Mouse (Mus musculus): ENCODE measurements around the gene Disc1. TPM values are rescaled to one million over a fixed set of nuclear protein-coding genes. Genes with fewer than 3 reads are reported as not detected.

Disc1 gene
- polyA plus RNA-seq, 1 experiment from 2014 or later, result 0.83 TPM

- 57% methylated on average over 6 of the region's 6 CpGs for WGBS
- H3K27me3 ChIP-seq (ENCODE audit: insufficient read depth, low read length), result no peaks in the 10 kb centered on the region
- H3K4me2 ChIP-seq (ENCODE audit: low read length), result no peak overlapping the region
- no peaks in the 10 kb centered on the region for H3K36me3 ChIP-seq (ENCODE audit: insufficient read depth, low read length)
- H3K4me1 ChIP-seq (replicated peaks; ENCODE audit: insufficient read depth, low read length), result no peaks in the 10 kb centered on the region
- TF ChIP-seq CTCF (IDR thresholded peaks at IDR 0.05; ENCODE audit: low read depth), result no peak
- no peaks in the 10 kb centered on the region for H3K9me3 ChIP-seq (replicated peaks; ENCODE audit: low read length)
- H3K4me3 ChIP-seq (replicated peaks; ENCODE audit: low read depth, low read length), result no peak overlapping the region
- ATAC-seq (replicated peaks; ENCODE audit: low FRiP score, low read depth) (no peak), DNase-seq (ENCODE audit: low spot score) (no peak)
- H3K27ac ChIP-seq, result no peak overlapping the region
- no peak overlapping the region for H3K9ac ChIP-seq (ENCODE audit: low read depth, low read length)
These were observed 15.7 kb downstream of the Disc1 start for GRCm38 (mm10) chr8:125069733-125070132.

GRCm38 (mm10) chr8:125074141-125074540, 20.1 kb downstream of the Disc1 start:
- Histone ChIP-seq H3K4me3 (replicated peaks; ENCODE audit: low read depth, low read length) (no peak overlapping the region), H3K4me1 (replicated peaks; ENCODE audit: insufficient read depth, low read length) (no peaks in the 10 kb centered on the region), H3K4me2 (ENCODE audit: low read length) (no peak overlapping the region), H3K36me3 (ENCODE audit: insufficient read depth, low read length) (no peaks in the 10 kb centered on the region), H3K9ac (ENCODE audit: low read depth, low read length) (no peak overlapping the region), H3K27me3 (ENCODE audit: insufficient read depth, low read length) (no peaks in the 10 kb centered on the region), H3K27ac (no peak overlapping the region), H3K9me3 (replicated peaks; ENCODE audit: low read length) (no peaks in the 10 kb centered on the region)
- ATAC-seq (replicated peaks; ENCODE audit: low FRiP score, low read depth) (no peak), DNase-seq (ENCODE audit: low spot score) (no peak)
- no peak for TF ChIP-seq CTCF (IDR thresholded peaks at IDR 0.05; ENCODE audit: low read depth)
- 92% methylated on average over 10 of the region's 10 CpGs for WGBS

- Histone ChIP-seq H3K4me2 (ENCODE audit: low read length) (no peak overlapping the region), H3K4me1 (replicated peaks; ENCODE audit: insufficient read depth, low read length) (no peaks in the 10 kb centered on the region), H3K9me3 (replicated peaks; ENCODE audit: low read length) (no peaks in the 10 kb centered on the region), H3K9ac (ENCODE audit: low read depth, low read length) (no peak overlapping the region), H3K27ac (no peak overlapping the region), H3K4me3 (replicated peaks; ENCODE audit: low read depth, low read length) (no peak overlapping the region), H3K27me3 (ENCODE audit: insufficient read depth, low read length) (no peaks in the 10 kb centered on the region), H3K36me3 (ENCODE audit: insufficient read depth, low read length) (no peaks in the 10 kb centered on the region)
- 84% methylated on average over 2 of the region's 2 CpGs for WGBS
- no peak for TF ChIP-seq CTCF (IDR thresholded peaks at IDR 0.05; ENCODE audit: low read depth)
- no peak for ATAC-seq (replicated peaks; ENCODE audit: low FRiP score, low read depth)
- DNase-seq (ENCODE audit: low spot score), result no peak
These were observed 20.6 kb downstream of the Disc1 start for GRCm38 (mm10) chr8:125074581-125074980.

- H3K4me1 ChIP-seq (replicated peaks; ENCODE audit: insufficient read depth, low read length), result no peaks in the 10 kb centered on the region
- DNase-seq (ENCODE audit: low spot score), result no peak
- H3K4me3 ChIP-seq (replicated peaks; ENCODE audit: low read depth, low read length), result no peak overlapping the region
- no peak for ATAC-seq (replicated peaks; ENCODE audit: low FRiP score, low read depth)
- no peak overlapping the region for H3K4me2 ChIP-seq (ENCODE audit: low read length)
- no peaks in the 10 kb centered on the region for H3K9me3 ChIP-seq (replicated peaks; ENCODE audit: low read length)
- no peaks in the 10 kb centered on the region for H3K36me3 ChIP-seq (ENCODE audit: insufficient read depth, low read length)
- H3K27ac ChIP-seq, result no peak overlapping the region
- no peak for TF ChIP-seq CTCF (IDR thresholded peaks at IDR 0.05; ENCODE audit: low read depth)
- no peaks in the 10 kb centered on the region for H3K27me3 ChIP-seq (ENCODE audit: insufficient read depth, low read length)
- 80% methylated on average over 4 of the region's 4 CpGs for WGBS
- H3K9ac ChIP-seq (ENCODE audit: low read depth, low read length), result no peak overlapping the region
These were observed 21.4 kb downstream of the Disc1 start for GRCm38 (mm10) chr8:125075389-125075788.

GRCm38 (mm10) chr8:125077326-125077725, 23.3 kb downstream of the Disc1 start:
- H3K36me3 ChIP-seq (ENCODE audit: insufficient read depth, low read length), result no peaks in the 10 kb centered on the region
- H3K4me2 ChIP-seq (ENCODE audit: low read length), result no peak overlapping the region
- no peaks in the 10 kb centered on the region for H3K9me3 ChIP-seq (replicated peaks; ENCODE audit: low read length)
- WGBS, result 81% methylated on average over 8 of the region's 8 CpGs
- no peak overlapping the region for H3K9ac ChIP-seq (ENCODE audit: low read depth, low read length)
- ATAC-seq (replicated peaks; ENCODE audit: low FRiP score, low read depth), result no peak
- H3K4me3 ChIP-seq (replicated peaks; ENCODE audit: low read depth, low read length), result no peak overlapping the region
- no peak for TF ChIP-seq CTCF (IDR thresholded peaks at IDR 0.05; ENCODE audit: low read depth)
- DNase-seq (ENCODE audit: low spot score), result no peak
- no peaks in the 10 kb centered on the region for H3K4me1 ChIP-seq (replicated peaks; ENCODE audit: insufficient read depth, low read length)
- H3K27me3 ChIP-seq (ENCODE audit: insufficient read depth, low read length), result no peaks in the 10 kb centered on the region
- H3K27ac ChIP-seq, result no peak overlapping the region

- ATAC-seq (replicated peaks; ENCODE audit: low FRiP score, low read depth), result no peak
These were observed 24.9 kb downstream of the Disc1 start for GRCm38 (mm10) chr8:125078771-125079384.

More at GRCm38 (mm10) chr8:125078771-125079384, 24.9 kb downstream of the Disc1 start:
- Histone ChIP-seq H3K27me3 (ENCODE audit: insufficient read depth, low read length) (no peaks in the 10 kb centered on the region), H3K4me3 (replicated peaks; ENCODE audit: low read depth, low read length) (no peak overlapping the region), H3K36me3 (ENCODE audit: insufficient read depth, low read length) (no peaks in the 10 kb centered on the region), H3K4me2 (ENCODE audit: low read length) (no peak overlapping the region), H3K9ac (ENCODE audit: low read depth, low read length) (no peak overlapping the region), H3K27ac (no peak overlapping the region), H3K9me3 (replicated peaks; ENCODE audit: low read length) (no peaks in the 10 kb centered on the region), H3K4me1 (replicated peaks; ENCODE audit: insufficient read depth, low read length) (0 out of 2 replicates have a peak, but pooled peaks cover 3% of the 10 kb centered on the region)
- no peak for TF ChIP-seq CTCF (IDR thresholded peaks at IDR 0.05; ENCODE audit: low read depth)
- DNase-seq (ENCODE audit: low spot score), result no peak
- WGBS, result 58% methylated on average over 9 of the region's 9 CpGs

All from kidney, postnatal 0 days (tissue).